Mouse (Mus musculus): Measurements from ENCODE around the gene Krt24.

GRCm38 (mm10) chr11:99272721-99273120, 12.3 kb downstream of the Krt24 start:
- TF ChIP-seq CTCF (IDR thresholded peaks at IDR 0.05; ENCODE audit: insufficient read depth, low read length) (no peak), POLR2A (IDR thresholded peaks at IDR 0.05; ENCODE audit: borderline replicate concordance, extremely low read depth, low read depth, low read length) (no peak)
